Mouse (Mus musculus): ENCODE data around the gene Wt1.

GRCm38 (mm10) chr2:105178871-105179270 is 52.5 kb downstream of the Wt1 start:
- TF ChIP-seq CTCF (IDR thresholded peaks at IDR 0.05) (no peak), EP300 (IDR thresholded peaks at IDR 0.05) (no peak)

Data from lung, postnatal 0 days (tissue).